Mouse (Mus musculus): ENCODE measurements around the gene Adra1b.

The Adra1b gene

GRCm38 (mm10) chr11:43901051-43901654 lies at the start of gene Adra1b:
Adra1b (minus strand) TSS chr11:43901210.
- no peak for DNase-seq (ENCODE audit: low spot score in 2 of 2)

GRCm38 (mm10) chr11:43950274-43950673 lies 49.3 kb upstream of the Adra1b start:
- no peak for DNase-seq (ENCODE audit: low spot score in 2 of 2)

GRCm38 (mm10) chr11:43943781-43944180 lies 42.8 kb upstream of the Adra1b start:
- DNase-seq (ENCODE audit: low spot score in 2 of 2) = no peak

- no peak for DNase-seq (ENCODE audit: low spot score in 2 of 2)
These were observed 42.2 kb upstream of the Adra1b start for GRCm38 (mm10) chr11:43943167-43943566.

- no peak for DNase-seq (ENCODE audit: low spot score in 2 of 2)
These were observed 39.6 kb upstream of the Adra1b start for GRCm38 (mm10) chr11:43940501-43941202.

- no peak for DNase-seq (ENCODE audit: low spot score in 2 of 2)
These were observed 35.0 kb upstream of the Adra1b start for GRCm38 (mm10) chr11:43936023-43936422.

- DNase-seq (ENCODE audit: low spot score in 2 of 2) = no peak
These were observed 32.5 kb upstream of the Adra1b start for GRCm38 (mm10) chr11:43933480-43933879.

GRCm38 (mm10) chr11:43933000-43933399 lies 32.0 kb upstream of the Adra1b start:
- no peak for DNase-seq (ENCODE audit: low spot score in 2 of 2)

- no peak for DNase-seq (ENCODE audit: low spot score in 2 of 2)
These were observed 29.2 kb upstream of the Adra1b start for GRCm38 (mm10) chr11:43930191-43930590.

GRCm38 (mm10) chr11:43929706-43930105 lies 28.7 kb upstream of the Adra1b start:
- DNase-seq (ENCODE audit: low spot score in 2 of 2) = no peak

GRCm38 (mm10) chr11:43929178-43929577 lies 28.2 kb upstream of the Adra1b start:
- DNase-seq (ENCODE audit: low spot score in 2 of 2) = peak in 1 of 2 experiments; percentile 66

GRCm38 (mm10) chr11:43927133-43927815 lies 26.3 kb upstream of the Adra1b start:
- DNase-seq (ENCODE audit: low spot score in 2 of 2) = no peak

GRCm38 (mm10) chr11:43926163-43926562 lies 25.2 kb upstream of the Adra1b start:
- no peak for DNase-seq (ENCODE audit: low spot score in 2 of 2)

- no peak for DNase-seq (ENCODE audit: low spot score in 2 of 2)
These were observed 24.6 kb upstream of the Adra1b start for GRCm38 (mm10) chr11:43925584-43925983.

- DNase-seq (ENCODE audit: low spot score in 2 of 2) = no peak
These were observed 20.7 kb upstream of the Adra1b start for GRCm38 (mm10) chr11:43921701-43922100.

- peak in 1 of 2 experiments; percentile 37 for DNase-seq (ENCODE audit: low spot score in 2 of 2)
These were observed 18.6 kb upstream of the Adra1b start for GRCm38 (mm10) chr11:43919492-43920055.

- no peak for DNase-seq (ENCODE audit: low spot score in 2 of 2)
These were observed 13.8 kb upstream of the Adra1b start for GRCm38 (mm10) chr11:43914552-43915447.

GRCm38 (mm10) chr11:43912136-43912888 lies 11.3 kb upstream of the Adra1b start:
- DNase-seq (ENCODE audit: low spot score in 2 of 2) = no peak

- DNase-seq (ENCODE audit: low spot score in 2 of 2) = no peak
These were observed 10.6 kb upstream of the Adra1b start for GRCm38 (mm10) chr11:43911646-43912045.

- no peak for DNase-seq (ENCODE audit: low spot score in 2 of 2)
These were observed 2.3 kb upstream of the Adra1b start for GRCm38 (mm10) chr11:43903351-43903750.

- DNase-seq (ENCODE audit: low spot score in 2 of 2) = no peak
These were observed 1.3 kb downstream of the Adra1b start for GRCm38 (mm10) chr11:43899696-43900095.

Data from urinary bladder, adult 18-20 months (tissue).